Mouse (Mus musculus): ENCODE results near the gene Tdp1.

GRCm38 (mm10) chr12:100000381-100000780, 116.1 kb downstream of the Tdp1 start:
- TF ChIP-seq CTCF (IDR thresholded peaks at IDR 0.05) (no peak), EP300 (IDR thresholded peaks at IDR 0.05) (no peak)
